Mouse (Mus musculus): ENCODE results near the gene Pik3ap1.

Gene Pik3ap1

GRCm38 (mm10) chr19:41375096-41375495 lies 9.8 kb downstream of the Pik3ap1 start:
- POLR2A ChIA-PET = interaction anchor here in 1 of 4 experiments (1.7 kb wide), 1 partner anchor 42 kb away, joined by 5 read pairs; no protein-coding TSS in a partner anchor
- CTCF ChIA-PET = interaction anchor here in 2 of 4 experiments (0.7 to 1.4 kb wide), 3 partner anchors 10 to 68 kb away, joined by 3 to 4 read pairs (median 3); partner anchors contain the start of gene Pik3ap1 (in 1 of the 2)

DNA sequence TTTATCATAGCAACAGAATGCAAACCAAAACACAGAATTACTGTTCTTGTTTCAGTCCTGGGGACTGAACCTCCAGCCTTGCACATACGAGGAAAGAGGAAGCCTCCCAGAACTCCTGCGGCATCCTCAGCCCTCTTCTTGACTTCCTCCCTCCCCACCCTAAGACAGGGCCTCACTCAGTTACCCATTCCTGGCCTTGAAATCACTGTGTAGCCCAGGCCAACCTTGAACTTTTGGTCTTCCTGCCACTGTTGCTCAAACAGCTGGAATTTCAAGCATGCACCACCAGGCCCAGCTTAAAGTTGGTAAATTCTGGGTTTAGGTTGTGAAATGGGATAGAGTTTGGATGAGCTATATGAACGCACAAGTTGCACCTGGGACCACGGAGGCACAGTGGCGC lies 10.2 kb downstream of the Pik3ap1 start:
- ChIA-PET POLR2A (interaction anchor here in 1 of 4 experiments (1.7 kb wide), 1 partner anchor 43 kb away, joined by 5 read pairs; no protein-coding TSS in a partner anchor), CTCF (interaction anchor here in 1 of 4 experiments (0.9 kb wide), 1 partner anchor 68 kb away, joined by 3 read pairs; no protein-coding TSS in a partner anchor)

- ChIA-PET CTCF (interaction anchor here in 1 of 4 experiments (0.7 kb wide), 1 partner anchor 12 kb away, joined by 3 read pairs; no protein-coding TSS in a partner anchor), POLR2A (no interaction called here)
These were observed 12.6 kb downstream of the Pik3ap1 start for GRCm38 (mm10) chr19:41372322-41372721.

- CTCF ChIA-PET = interaction anchor here in 2 of 4 experiments (0.6 kb wide), 2 partner anchors 29 to 443 kb away, joined by 3 read pairs; no protein-coding TSS in a partner anchor
- POLR2A ChIA-PET = no interaction called here
These were observed 13.5 kb downstream of the Pik3ap1 start for GRCm38 (mm10) chr19:41371373-41371772.

DNA sequence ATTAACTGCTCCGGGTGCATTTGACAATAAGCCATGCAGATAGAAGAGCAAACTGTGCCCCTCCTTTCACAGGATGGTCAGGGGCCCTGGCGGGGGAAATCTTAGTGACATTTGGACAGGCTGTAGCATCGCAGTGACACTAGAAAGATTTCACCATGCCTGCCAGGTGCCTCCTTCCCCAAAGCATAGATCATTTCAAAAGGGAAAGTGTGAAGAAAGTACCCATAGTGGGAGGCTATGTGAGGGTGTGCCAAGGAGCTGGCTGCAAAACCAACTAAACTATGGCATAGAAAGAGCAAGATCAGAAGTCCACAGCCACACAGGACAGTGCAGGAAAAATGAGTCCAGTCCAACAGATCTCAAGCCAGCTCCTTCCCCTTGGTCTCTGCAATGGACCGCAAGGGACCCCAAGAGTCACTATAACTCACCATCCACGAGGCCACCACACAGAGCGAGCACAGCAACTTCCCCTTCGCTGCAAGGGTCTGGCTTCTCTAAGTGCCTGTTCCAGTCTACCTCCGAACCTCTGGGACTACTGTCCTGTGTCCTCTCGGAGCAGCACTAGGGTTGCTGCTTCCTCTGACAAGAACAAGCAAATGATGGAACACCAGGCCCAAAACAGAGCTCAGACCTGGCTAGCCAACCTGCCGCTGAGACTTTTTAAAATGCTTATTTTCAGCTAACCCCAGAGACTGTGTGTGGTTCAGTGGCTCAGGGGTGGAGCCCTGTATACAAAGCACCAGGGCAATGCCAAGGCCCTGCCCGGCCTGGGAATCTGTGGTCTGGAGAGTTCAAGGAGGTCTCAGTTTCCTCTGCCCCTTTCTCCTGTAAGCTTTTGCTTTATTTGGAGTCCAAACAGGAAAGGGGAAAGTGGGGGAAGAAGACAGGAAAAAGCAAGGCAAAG lies 15.1 kb downstream of the Pik3ap1 start:
- ChIA-PET POLR2A (interaction anchor here in 2 of 4 experiments (0.6 to 1.2 kb wide), 4 partner anchors 9 to 848 kb away, joined by 3 read pairs; no protein-coding TSS in a partner anchor), CTCF (interaction anchor here in 1 of 4 experiments (0.6 to 1.1 kb wide), 2 partner anchors 12 to 15 kb away, joined by 3 to 4 read pairs; partner anchors contain the start of gene Pik3ap1)

DNA sequence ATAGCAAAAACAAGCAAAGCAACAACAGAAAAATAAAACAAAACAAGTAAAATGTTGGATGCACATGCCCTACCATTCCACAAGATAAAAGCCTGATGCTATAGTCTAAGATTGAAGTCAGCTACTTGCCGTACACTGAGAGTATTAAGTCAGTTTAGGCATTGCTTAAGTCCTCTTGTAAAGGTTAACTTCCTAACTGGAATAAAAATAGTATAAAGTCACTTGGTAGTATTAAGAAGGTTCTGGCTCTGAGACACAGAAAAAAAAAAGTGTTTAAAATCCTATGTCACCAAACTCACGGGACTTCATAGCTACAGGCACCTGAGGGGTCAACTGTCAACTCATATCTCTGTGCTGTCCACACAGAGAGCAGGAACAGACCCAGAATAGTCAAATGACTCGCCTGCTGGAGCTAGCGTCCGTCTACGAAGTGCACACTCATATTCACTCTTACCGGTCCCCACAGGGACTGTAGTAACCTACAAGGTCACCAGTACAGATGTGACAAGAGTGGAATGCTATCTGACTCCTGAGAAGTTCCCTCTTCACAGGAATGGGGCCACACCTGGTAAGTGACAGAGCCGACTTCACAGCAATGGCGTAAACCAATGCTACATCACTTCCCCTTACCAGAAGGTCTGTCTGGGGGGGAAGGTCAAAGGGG lies 17.9 kb downstream of the Pik3ap1 start:
- CTCF ChIA-PET = interaction anchor here in 2 of 4 experiments (0.6 to 1.6 kb wide), 3 partner anchors 17 to 334 kb away, joined by 3 to 4 read pairs (median 4); partner anchors contain the start of gene Pik3ap1 (in 1 of the 2)
- POLR2A ChIA-PET = interaction anchor here in 1 of 4 experiments (0.7 kb wide), 1 partner anchor 262 kb away, joined by 3 read pairs; no protein-coding TSS in a partner anchor

DNA sequence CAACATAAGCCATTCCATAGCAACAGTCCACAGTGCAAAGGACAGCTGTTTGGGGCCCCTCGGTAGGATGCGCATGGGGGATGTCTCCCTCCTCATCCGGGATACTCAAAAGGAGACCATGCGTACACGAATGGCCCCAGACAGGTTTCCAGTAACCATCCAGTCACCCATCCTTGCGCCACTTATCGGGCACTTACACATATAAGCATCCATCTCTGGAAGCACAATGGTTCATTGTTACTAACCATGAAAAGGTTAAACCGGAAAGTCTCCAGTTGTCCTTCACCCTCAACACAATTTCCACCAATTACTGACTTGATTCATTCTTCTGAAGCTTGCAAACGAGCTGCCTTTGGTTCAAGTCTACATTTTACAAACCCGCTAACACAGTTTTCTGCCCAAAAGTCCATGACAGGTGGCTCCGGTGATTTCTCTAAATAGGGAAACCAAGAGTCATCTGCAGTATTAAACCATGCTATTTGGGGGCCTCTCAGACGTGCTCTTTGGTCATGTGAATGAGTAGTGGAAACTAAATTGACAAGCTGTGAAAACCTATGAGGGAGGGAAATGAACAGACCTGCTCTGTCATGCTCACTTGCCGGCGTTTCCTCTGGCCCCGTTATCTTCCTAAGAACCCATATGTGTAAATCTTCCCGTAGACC lies 18.6 kb downstream of the Pik3ap1 start:
- POLR2A ChIA-PET = no interaction called here
- CTCF ChIA-PET = interaction anchor here in 2 of 4 experiments (0.6 to 1.6 kb wide), 3 partner anchors 18 to 248 kb away, joined by 4 read pairs; partner anchors contain the start of gene Pik3ap1 (in 1 of the 2)

GRCm38 (mm10) chr19:41365570-41365969 lies 19.3 kb downstream of the Pik3ap1 start:
- ChIA-PET CTCF (interaction anchor here in 1 of 4 experiments (0.6 kb wide), 1 partner anchor 248 kb away, joined by 4 read pairs; no protein-coding TSS in a partner anchor), POLR2A (no interaction called here)

DNA sequence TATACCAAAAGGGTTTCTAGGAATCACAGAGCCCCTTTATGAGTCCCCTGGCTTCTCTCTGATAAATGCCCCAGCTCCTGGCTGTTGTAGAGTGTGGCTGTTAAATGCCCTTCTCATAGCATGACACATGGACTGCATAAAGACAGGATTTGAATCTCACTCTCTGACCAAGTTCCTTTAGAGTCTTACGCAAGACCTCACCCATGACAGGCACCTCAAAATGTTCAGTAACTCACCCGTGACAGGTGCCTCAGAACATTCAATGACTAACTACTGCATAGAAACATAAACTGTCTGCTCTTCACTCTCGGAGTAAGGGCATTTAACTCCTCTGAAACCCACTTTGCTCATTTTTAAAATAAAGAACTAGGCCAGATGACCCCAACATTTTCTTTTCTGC lies 20.4 kb downstream of the Pik3ap1 start:
- CTCF ChIA-PET = no interaction called here
- POLR2A ChIA-PET = no interaction called here

DNA sequence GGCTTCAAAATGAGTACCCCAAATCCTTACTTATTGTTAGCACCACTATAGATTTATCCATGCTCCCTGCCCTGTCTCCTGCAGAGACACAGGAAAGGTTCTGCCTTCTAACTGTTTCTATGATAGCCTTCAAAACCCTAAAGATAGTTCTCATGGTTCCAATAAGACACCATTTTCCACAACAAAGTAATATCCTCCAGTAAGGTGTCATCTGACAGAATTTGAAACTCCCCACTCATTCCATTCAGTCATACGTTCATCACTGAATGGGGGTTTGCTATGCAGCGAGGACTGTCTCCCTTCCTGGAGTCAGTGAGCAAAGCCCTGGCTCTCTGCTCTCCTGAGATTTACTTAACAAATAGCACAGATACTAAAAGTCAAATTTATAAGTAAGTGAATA lies 21.9 kb downstream of the Pik3ap1 start:
- CTCF ChIA-PET = no interaction called here
- POLR2A ChIA-PET = no interaction called here

DNA sequence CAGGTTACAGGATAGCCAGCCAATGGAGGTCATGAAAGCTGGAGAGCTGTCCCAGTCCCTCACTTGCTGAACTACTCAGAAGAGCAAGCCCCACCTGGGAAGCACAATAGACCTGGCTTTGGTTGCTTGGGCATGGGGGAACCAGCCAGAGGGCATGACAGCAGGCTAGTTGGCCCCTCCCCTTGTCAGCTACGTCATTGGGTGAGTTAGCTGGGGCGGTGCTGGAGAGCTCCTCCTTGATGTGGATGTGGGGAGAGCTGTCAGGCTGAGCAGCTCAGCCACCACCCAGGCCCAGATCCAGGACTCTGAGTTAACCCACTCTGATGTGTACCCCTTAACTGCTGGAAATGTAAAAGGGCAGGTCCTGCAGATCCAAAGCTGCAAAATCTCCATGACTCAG lies 24.4 kb downstream of the Pik3ap1 start:
- POLR2A ChIA-PET = interaction anchor here in 1 of 4 experiments (0.6 kb wide), 1 partner anchor 551 kb away, joined by 6 read pairs; the partner anchor contains the start of gene Pgam1
- CTCF ChIA-PET = interaction anchor here in 1 of 4 experiments (0.8 kb wide), 1 partner anchor 43 kb away, joined by 11 read pairs; no protein-coding TSS in a partner anchor

DNA sequence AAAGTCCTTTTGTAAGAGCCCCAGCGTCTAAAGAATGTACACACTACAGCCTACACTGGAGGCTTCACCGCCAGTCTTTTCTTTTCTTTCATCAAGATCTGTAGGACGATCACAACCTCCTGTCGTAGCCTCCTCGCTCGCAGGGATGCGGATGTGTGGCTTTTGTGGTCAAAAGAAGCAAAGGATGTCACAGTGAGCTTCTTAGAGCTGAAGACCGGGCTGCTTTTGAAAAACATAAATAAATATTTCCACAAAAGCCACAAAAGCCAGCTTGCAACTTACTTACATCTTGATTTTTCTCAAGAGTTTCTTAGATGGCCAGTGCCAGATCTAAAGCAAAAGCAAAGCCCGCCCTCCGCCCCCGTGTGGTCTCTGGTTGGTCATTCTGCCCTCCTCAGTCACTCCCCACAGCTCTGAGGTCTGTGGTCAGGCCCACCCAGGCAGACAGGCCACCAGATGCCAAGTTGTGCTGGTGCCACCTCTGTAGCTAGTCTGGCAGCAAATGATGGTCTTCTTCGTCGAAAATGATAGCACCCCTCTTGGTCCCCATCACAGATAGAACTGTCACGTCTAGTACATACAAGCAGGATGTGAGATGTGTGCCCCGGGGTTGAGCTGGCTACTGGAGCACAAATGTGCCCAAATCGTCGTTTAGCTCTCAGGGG lies 30.5 kb downstream of the Pik3ap1 start:
- POLR2A ChIA-PET = no interaction called here
- CTCF ChIA-PET = interaction anchor here in 1 of 4 experiments (0.5 kb wide), 1 partner anchor 384 kb away, joined by 3 read pairs; no protein-coding TSS in a partner anchor

- POLR2A ChIA-PET = interaction anchor here in 1 of 4 experiments (1.2 kb wide), 1 partner anchor 39 kb away, joined by 3 read pairs; no protein-coding TSS in a partner anchor
- CTCF ChIA-PET = no interaction called here
These were observed 35.3 kb downstream of the Pik3ap1 start for GRCm38 (mm10) chr19:41349624-41350023.

GRCm38 (mm10) chr19:41348161-41348560 lies 36.7 kb downstream of the Pik3ap1 start:
- CTCF ChIA-PET = no interaction called here
- POLR2A ChIA-PET = no interaction called here

DNA sequence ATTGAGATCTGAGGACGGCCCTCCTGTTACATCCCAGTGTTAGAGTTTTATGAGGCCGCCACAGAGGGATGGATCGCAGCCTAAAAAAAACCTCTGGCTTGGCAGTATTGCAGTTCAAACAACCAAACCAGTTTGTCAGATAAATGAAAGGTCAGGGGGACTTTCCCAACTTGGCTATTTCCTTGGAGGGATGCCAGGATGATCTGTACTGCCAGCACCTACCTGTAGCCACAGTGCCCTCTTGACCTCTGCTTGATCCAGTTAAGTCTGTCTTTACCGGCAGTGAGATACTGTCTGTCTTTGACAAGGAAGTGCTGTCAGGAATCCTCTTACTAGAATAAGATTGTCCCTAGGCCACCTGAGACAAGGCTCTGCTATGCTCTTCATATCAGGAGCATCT lies 37.6 kb downstream of the Pik3ap1 start:
- POLR2A ChIA-PET = no interaction called here

GRCm38 (mm10) chr19:41346099-41346850 lies 38.6 kb downstream of the Pik3ap1 start:
- CTCF ChIA-PET = interaction anchor here in 2 of 4 experiments (0.5 to 0.7 kb wide), 2 partner anchors 406 to 725 kb away, joined by 3 to 5 read pairs; no protein-coding TSS in a partner anchor
- POLR2A ChIA-PET = interaction anchor here in 1 of 4 experiments (0.7 kb wide), 1 partner anchor 13 kb away, joined by 3 read pairs; no protein-coding TSS in a partner anchor

More for the DNA sequence above, 37.6 kb downstream of the Pik3ap1 start:
- CTCF ChIA-PET = no interaction called here

DNA sequence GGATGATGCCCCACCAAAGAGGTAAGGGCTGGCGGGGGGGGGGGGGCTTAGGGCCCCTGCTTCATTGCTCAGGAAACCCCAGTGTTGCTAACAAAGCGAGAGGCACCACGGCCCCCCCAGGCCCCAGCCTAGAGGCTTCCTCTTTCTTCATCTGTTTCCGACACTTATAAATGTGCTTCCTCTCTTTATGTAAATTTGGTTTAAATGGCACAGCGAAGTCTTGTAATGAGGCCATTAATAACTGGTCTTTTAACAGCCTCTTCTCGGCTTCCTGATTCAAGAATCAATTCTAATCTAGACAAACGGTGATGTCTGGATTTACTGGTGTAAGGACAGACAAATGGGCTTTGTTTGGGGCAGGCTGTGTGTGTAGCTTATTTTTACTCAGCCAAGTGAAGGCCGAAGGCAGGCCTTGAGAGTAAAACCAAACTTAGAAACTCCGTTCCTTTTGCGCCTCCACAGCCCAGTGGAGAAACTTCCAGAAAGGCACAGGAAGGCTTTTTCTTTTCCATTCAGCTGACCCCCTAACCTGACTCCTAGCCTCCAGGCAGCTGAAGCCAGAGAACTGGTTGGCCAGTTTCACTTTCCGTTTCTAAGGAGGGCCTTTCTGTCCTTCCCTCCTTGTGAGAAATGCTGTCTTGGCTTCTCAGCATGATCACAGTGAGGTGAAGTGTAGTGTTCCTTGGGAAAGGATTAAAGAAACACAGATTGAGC lies 39.7 kb downstream of the Pik3ap1 start:
- POLR2A ChIA-PET = no interaction called here
- CTCF ChIA-PET = no interaction called here

Data from embryonic stem cell, embryonic (primary cell).